In the genomic region with DNA sequence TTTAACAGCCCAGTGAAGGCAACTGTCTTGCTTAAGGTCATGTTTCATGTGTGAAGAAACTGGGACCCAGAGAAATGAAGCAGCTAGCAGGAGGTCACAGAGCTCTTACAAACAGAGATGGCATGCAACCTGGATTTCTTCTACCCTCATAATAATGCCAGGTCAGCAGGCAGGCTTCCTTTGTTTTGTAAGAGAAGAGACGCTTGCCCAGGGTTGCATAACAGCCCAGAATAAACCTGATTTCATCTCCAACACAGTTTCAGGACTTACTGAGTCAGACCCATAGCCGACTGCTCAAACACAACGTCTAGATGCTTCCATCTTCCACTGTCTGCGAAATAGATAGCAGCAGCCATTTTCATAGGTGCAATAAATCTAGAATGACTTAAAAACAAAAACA, we compare ENCODE assay signal across 12 mouse cellular contexts.
DNase-seq lines count a peak whose midpoint lies in the region; ATAC-seq lines count a peak whose summit lies in the region.
"Had no signal": no experiment of that assay in that cellular context is flagged by ENCODE, and none has a peak within 500 bp of the region (broad histone marks: within the 10 kb centered on the region; RNA-seq: fewer than 3 reads in every experiment).

No protein-coding gene starts in this region.

- 81% methylated on average over 4 of the region's 4 CpGs for WGBS in heart, embryonic 12.5 days
- WGBS in intestine, embryonic 16.5 days: 77% methylated on average over 4 of the region's 4 CpGs

- DNase-seq in heart, adult 8-10 months (ENCODE audit: low spot score): peak; percentile 40
- DNase-seq in 416B (ENCODE audit: low read depth) (peak; percentile 38), NIH3T3 (ENCODE audit: low read depth) (peak; percentile 48)
- DNase-seq in heart, postnatal 25 days (ENCODE audit: low spot score): peak; percentile 10
- no peak for DNase-seq in right cerebral cortex, postnatal 10 days (ENCODE audit: low spot score in 2 of 2)
- DNase-seq in left cerebral cortex, adult 9 months (ENCODE audit: low spot score in 2 of 2): no peak
- DNase-seq: right cerebral cortex, postnatal 25 days; thymus, postnatal 14 days had no signal

- no peak overlapping the region for H3K4me3 ChIP-seq in heart, embryonic 12.5 days
- H3K4me3 ChIP-seq in intestine, embryonic 16.5 days (ENCODE audit: low read length): no peak overlapping the region
- H3K4me3 ChIP-seq: heart, embryonic 15.5 days; limb, embryonic 15.5 days had no signal

- H3K4me2 ChIP-seq in heart, embryonic 12.5 days: no peak overlapping the region
- H3K4me2 ChIP-seq in intestine, embryonic 16.5 days (ENCODE audit: low read depth, low read length): no peak overlapping the region
- H3K4me2 ChIP-seq: heart, embryonic 15.5 days; limb, embryonic 15.5 days had no signal

- intact Hi-C loops in heart, postnatal 25 days (cut with DNase I): no loop called here

- no peak overlapping the region for H3K9ac ChIP-seq in heart, embryonic 12.5 days
- H3K9ac ChIP-seq in intestine, embryonic 16.5 days (ENCODE audit: low read depth, low read length): no peak overlapping the region
- H3K9ac ChIP-seq: heart, embryonic 15.5 days; limb, embryonic 15.5 days had no signal

- no peak for ATAC-seq in heart, embryonic 12.5 days (ENCODE audit: insufficient number of reproducible peaks, low FRiP score)
- no peak for ATAC-seq in intestine, embryonic 16.5 days

- no peaks in the 10 kb centered on the region; the same call in 1 of the 2 replicates for H3K9me3 ChIP-seq in heart, embryonic 12.5 days (replicated peaks)
- H3K9me3 ChIP-seq in intestine, embryonic 16.5 days (ENCODE audit: control insufficient read depth, low read length): no peaks in the 10 kb centered on the region
- H3K9me3 ChIP-seq: heart, embryonic 15.5 days; limb, embryonic 15.5 days had no signal

- H3K27me3 ChIP-seq in heart, embryonic 12.5 days (replicated peaks): no peaks in the 10 kb centered on the region
- H3K27me3 ChIP-seq in intestine, embryonic 16.5 days (replicated peaks; ENCODE audit: control insufficient read depth, insufficient read depth, low read length): no peaks in the 10 kb centered on the region
- H3K27me3 ChIP-seq: heart, embryonic 15.5 days; limb, embryonic 15.5 days had no signal

- no peaks in the 10 kb centered on the region for H3K36me3 ChIP-seq in heart, embryonic 12.5 days
- H3K36me3 ChIP-seq in intestine, embryonic 16.5 days (ENCODE audit: control insufficient read depth, insufficient read depth, low read length): no peaks in the 10 kb centered on the region
- H3K36me3 ChIP-seq: heart, embryonic 15.5 days; limb, embryonic 15.5 days had no signal

- H3K27ac ChIP-seq in heart, embryonic 12.5 days (ENCODE audit: poor library complexity, severe bottlenecking): no peak overlapping the region
- H3K27ac ChIP-seq in intestine, embryonic 16.5 days (ENCODE audit: low read length): no peak overlapping the region
- H3K27ac ChIP-seq: heart, embryonic 15.5 days; limb, embryonic 15.5 days had no signal

- 0 out of 2 replicates have a peak, but pooled peaks cover 5% of the 10 kb centered on the region for H3K4me1 ChIP-seq in heart, embryonic 12.5 days (replicated peaks)
- no peaks in the 10 kb centered on the region for H3K4me1 ChIP-seq in intestine, embryonic 16.5 days (ENCODE audit: control insufficient read depth, insufficient read depth, low read length)
- H3K4me1 ChIP-seq: limb, embryonic 15.5 days had no signal

Comparison
In these comparisons a context has a peak if more than half of its experiments do, and no peak if none do; other contexts are left out.
1. DNase-seq: peak in heart, adult 8-10 months (single experiment), 416B (single experiment), NIH3T3 (single experiment) and heart, postnatal 25 days (single experiment); none in right cerebral cortex, postnatal 10 days (0 of 2) and left cerebral cortex, adult 9 months (0 of 2).